Mouse (Mus musculus) midbrain, embryonic 11.5 days (tissue): ENCODE data around the gene Pip5k1a. TPM values are rescaled to one million over a fixed set of nuclear protein-coding genes. Genes with fewer than 3 reads are reported as not detected.

Experiments
- ATAC-seq: fragments of 200-750 bp; cut with Nextera tagmentation; 2 replicates; pipeline ENCODE4 v1.8.0; 2017; ENCODE audit warnings: moderate TSS enrichment, moderate library complexity; ENCODE audit not compliant: low FRiP score
- DNase-seq: peaks from one replicate; pipeline ENCODE4 v3.0.0; 2015; ENCODE audit warnings: low spot score; ENCODE audit errors: missing footprints
- H3K27ac ChIP-seq: fragments of 300-500 bp; sonication (generic); 2 replicates; pipeline ENCODE4 v1.5.1; 2014; ENCODE audit warnings: low read depth, low read length
- H3K27me3 ChIP-seq: fragments of 300-500 bp; sonication (generic); 2 replicates; pipeline ENCODE4 v1.6.1; 2014; ENCODE audit warnings: mild to moderate bottlenecking, low read length, moderate library complexity, mixed read lengths; ENCODE audit not compliant: control insufficient read depth, insufficient read depth
- H3K36me3 ChIP-seq: fragments of 300-500 bp; sonication (generic); 2 replicates; pipeline ENCODE4 v1.6.1; 2014; ENCODE audit warnings: mild to moderate bottlenecking, low read length, moderate library complexity, mixed read lengths; ENCODE audit not compliant: control insufficient read depth, insufficient read depth
- H3K4me1 ChIP-seq: fragments of 300-500 bp; sonication (generic); 2 replicates; pipeline ENCODE4 v1.6.1; 2014; ENCODE audit warnings: low read length; ENCODE audit not compliant: control insufficient read depth, insufficient read depth
- H3K4me2 ChIP-seq: fragments of 300-500 bp; sonication (generic); 2 replicates; pipeline ENCODE4 v1.6.1; 2014; ENCODE audit warnings: mild to moderate bottlenecking, moderate library complexity
- H3K4me3 ChIP-seq: fragments of 300-500 bp; sonication (generic); 2 replicates; pipeline ENCODE4 v1.5.1; 2014; ENCODE audit warnings: low read depth, low read length
- H3K9ac ChIP-seq: fragments of 300-500 bp; sonication (generic); 2 replicates; pipeline ENCODE4 v1.6.1; 2014; ENCODE audit warnings: low read length
- H3K9me3 ChIP-seq: fragments of 300-500 bp; sonication (generic); 2 replicates; pipeline ENCODE4 v1.6.1; 2016; ENCODE audit warnings: low read length; ENCODE audit not compliant: control insufficient read depth
- WGBS: fragments of 180-500 bp; shearing (Covaris S2); extraction: QIAGEN DNeasy Blood & Tissue Kit; methylation state at CpG from one replicate; pipeline ENCODE4 v1.1.7; 2014; 5-methylcytosine and 5-hydroxymethylcytosine counted together
- polyA plus RNA-seq: library from polyadenylated mRNA; unstranded; fragments of >200 nt; fragmentation: Nextera tagmentation; extraction: Ambion mirVana; gene quantifications from 2 replicates; pipeline ENCODE4 v1.2.1, GENCODE M21; 2014

Gene Pip5k1a
- polyA plus RNA-seq, 1 experiment from 2014 or later: 15.1 TPM

DNA sequence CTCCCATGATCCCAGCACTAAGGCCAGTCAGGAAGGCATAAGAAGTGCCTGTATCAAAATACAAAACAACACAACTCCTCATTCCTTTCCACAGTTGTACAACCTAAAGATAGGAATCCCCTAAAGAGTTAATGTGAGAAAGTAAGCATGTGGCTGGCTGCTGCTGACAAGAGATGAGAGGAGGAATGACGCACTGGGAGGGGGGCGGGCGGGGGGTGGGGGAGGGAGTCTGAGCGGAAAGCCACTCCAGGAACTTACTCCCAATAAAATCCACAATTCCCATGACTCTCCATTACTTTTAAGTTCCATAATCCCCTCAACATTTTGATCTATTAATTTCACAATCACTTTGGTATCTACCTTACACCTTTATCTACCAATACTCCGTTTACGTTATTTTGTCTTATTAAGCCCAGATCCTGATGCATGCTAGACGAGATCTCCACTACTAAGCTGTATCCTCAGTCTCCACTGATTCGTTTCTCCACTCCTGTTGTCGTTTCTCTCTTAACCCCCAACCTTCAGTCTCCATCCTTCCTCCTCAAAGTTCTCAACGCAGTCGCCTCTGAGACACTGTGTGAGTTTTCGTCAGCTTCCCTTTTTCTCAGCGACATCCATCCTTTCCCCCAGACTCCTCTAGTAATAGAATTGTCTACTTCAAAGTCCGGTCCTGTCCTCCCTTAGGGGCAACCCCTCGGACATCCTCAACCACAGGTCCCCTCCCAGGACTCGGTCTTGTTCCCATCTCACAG, 968 bp downstream of the Pip5k1a start:
- Histone ChIP-seq H3K9ac (peak overlapping the region; percentile 92), H3K4me3 (peak overlapping the region; percentile 96), H3K27me3 (no peaks in the 10 kb centered on the region), H3K27ac (peak overlapping the region; percentile 71), H3K4me2 (peak overlapping the region; percentile 75), H3K9me3 (no peaks in the 10 kb centered on the region), H3K36me3 (no peaks in the 10 kb centered on the region), H3K4me1 (peaks cover 10% of the 10 kb centered on the region)
- DNase-seq (no peak), ATAC-seq (no peak)
- under 1% methylated on average over 16 of the region's 16 CpGs for WGBS

DNA sequence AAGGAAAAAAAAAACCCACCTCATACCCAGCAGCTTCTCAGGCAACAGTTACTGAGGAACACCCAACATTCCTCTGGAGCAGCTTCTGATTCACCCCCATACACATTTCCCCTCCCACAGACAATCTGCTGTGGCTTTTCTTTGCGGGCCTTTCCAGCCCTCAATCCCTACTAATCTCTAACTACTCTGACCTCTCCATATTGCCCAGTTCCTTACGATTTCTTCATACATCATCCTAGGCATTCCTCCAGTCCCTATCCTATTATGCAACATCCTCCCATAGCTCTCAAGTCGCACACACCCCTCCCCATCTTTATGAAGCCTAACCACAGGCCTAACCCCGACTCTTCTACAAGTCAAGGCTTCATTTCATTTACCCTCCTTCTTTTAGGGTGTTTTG, 1.6 kb downstream of the Pip5k1a start:
- no peak overlapping the region for H3K27ac ChIP-seq

DNA sequence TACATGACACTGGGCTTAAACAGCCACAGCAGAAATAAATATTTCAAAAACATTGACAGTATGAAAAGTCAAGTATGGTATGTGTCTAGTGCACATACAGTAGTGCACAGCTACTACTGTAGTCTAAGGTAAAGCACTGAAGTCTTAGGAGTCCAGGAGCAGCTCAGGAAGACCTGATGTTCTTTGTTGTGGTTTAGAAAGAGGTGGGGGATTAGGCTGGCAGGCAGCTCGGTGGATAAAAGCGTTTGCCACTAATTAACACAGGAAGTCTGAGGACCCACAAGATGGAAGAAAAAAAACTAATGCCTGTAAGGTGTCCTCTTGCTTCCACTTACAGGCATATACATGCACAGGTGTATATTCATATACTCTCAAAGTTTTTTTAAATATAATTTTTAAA, 5.9 kb downstream of the Pip5k1a start:
- Histone ChIP-seq H3K4me3 (no peak overlapping the region), H3K36me3 (no peaks in the 10 kb centered on the region), H3K9me3 (no peaks in the 10 kb centered on the region), H3K27me3 (no peaks in the 10 kb centered on the region), H3K4me2 (no peak overlapping the region), H3K27ac (no peak overlapping the region), H3K4me1 (peaks cover 8% of the 10 kb centered on the region), H3K9ac (no peak overlapping the region)
- 39% methylated on average over 2 of the region's 2 CpGs for WGBS
- DNase-seq (no peak), ATAC-seq (no peak)

More for the DNA sequence above, 1.6 kb downstream of the Pip5k1a start:
- H3K27me3 ChIP-seq: no peaks in the 10 kb centered on the region
- no peak overlapping the region for H3K9ac ChIP-seq
- H3K36me3 ChIP-seq: no peaks in the 10 kb centered on the region
- 78% methylated on average over 4 of the region's 4 CpGs for WGBS
- H3K4me3 ChIP-seq: peak overlapping the region; percentile 96
- no peaks in the 10 kb centered on the region for H3K9me3 ChIP-seq
- H3K4me2 ChIP-seq: peak overlapping the region; percentile 75
- no peak for ATAC-seq
- DNase-seq: no peak
- peaks cover 10% of the 10 kb centered on the region for H3K4me1 ChIP-seq

DNA sequence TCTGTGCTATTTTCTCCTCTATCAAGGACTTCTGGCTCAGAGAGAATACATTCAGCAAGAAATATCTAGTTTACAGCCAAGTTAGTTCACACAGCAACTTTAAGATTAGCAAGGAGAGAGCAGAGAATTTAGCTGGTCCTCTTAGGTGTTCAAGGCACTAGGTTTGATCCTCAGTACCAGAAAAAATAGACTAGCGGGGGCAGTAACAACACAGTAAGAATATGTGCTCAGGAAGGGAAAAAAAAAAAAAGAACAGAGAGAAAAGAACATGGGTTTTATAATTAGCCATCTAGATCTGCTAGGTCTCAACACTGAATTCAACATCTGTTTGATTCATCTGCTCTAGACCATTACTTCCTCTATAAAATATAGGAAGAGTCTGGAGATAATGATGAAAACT, 18.7 kb downstream of the Pip5k1a start:
- Histone ChIP-seq H3K9me3 (no peaks in the 10 kb centered on the region), H3K36me3 (no peaks in the 10 kb centered on the region), H3K27me3 (no peaks in the 10 kb centered on the region), H3K27ac (no peak overlapping the region), H3K4me2 (no peak overlapping the region), H3K4me1 (no peaks in the 10 kb centered on the region), H3K4me3 (no peak overlapping the region), H3K9ac (no peak overlapping the region)
- 97% methylated on average over 1 of the region's 1 CpGs for WGBS
- ATAC-seq: no peak
- no peak for DNase-seq

DNA sequence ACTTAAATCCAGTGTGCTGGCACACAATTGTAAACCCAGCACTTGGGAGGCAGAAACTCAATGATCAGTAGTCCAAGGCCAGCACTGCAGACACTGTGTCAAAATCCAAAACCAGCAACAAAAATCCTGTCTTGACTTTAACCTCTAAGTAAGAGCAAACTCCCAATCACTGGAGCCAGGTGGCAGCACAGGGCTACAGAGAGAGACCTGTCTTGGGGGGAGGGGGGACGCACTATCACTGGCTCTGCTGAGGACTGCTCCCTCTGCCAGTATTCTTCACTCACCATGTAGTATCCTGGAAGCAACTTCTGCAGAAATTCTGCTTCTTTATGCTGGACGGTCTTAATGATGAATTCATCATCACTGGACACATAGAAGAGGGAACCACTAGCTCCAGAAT, 35.1 kb downstream of the Pip5k1a start:
- Histone ChIP-seq H3K27me3 (no peaks in the 10 kb centered on the region), H3K9me3 (no peaks in the 10 kb centered on the region), H3K9ac (no peak overlapping the region), H3K4me3 (no peak overlapping the region), H3K4me2 (no peak overlapping the region), H3K36me3 (peaks cover 26% of the 10 kb centered on the region), H3K4me1 (no peaks in the 10 kb centered on the region), H3K27ac (no peak overlapping the region)
- DNase-seq (no peak), ATAC-seq (no peak)
- WGBS: 88% methylated on average over 2 of the region's 2 CpGs

DNA sequence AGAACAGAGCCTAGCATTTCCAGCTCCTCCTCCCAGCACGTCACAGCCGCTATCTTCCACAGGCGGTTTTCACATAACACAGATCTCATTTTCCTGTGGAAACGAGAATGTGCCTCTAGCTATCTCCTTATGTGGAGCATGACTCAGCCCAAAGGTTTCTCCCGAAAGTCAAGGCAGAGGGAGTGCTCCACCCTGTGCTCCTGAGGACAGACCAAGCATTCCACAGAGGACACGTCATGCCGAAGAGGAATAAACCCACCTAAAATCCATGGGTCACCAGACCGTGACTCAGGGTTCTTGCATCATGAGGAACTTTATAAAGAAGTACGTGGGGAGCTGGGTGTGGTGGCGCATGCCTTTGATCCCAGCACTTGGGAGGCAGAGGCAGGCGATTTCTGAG, 40.2 kb downstream of the Pip5k1a start:
- 92% methylated on average over 11 of the region's 11 CpGs for WGBS
- no peak overlapping the region for H3K4me2 ChIP-seq
- H3K9ac ChIP-seq: no peak overlapping the region
- ATAC-seq (no peak), DNase-seq (peak; percentile 45)
- H3K36me3 ChIP-seq: peaks cover 39% of the 10 kb centered on the region
- H3K4me3 ChIP-seq: no peak overlapping the region
- H3K27ac ChIP-seq: no peak overlapping the region
- H3K4me1 ChIP-seq: no peaks in the 10 kb centered on the region
- H3K27me3 ChIP-seq: no peaks in the 10 kb centered on the region
- H3K9me3 ChIP-seq: no peaks in the 10 kb centered on the region

DNA sequence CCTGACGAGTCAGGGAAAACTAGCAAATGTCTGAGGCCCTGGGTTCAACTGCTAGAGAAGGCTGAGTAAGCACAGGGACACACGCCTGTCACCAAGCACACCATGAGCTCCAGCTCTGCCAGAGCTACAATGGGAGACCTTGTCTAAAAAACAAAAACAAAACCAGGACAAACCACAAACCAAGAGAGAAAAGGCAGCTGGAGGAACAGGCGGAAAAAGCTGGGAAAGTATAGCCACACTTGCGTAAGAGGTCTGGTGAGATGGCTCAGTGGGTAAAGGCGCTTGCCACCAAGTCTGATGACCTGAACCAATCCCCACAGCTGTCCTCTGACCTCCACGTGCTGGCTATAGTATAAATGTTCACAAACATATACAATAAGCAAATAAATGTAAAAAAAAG, 40.6 kb downstream of the Pip5k1a start:
- peaks cover 42% of the 10 kb centered on the region for H3K36me3 ChIP-seq
- 85% methylated on average over 6 of the region's 6 CpGs for WGBS

DNA sequence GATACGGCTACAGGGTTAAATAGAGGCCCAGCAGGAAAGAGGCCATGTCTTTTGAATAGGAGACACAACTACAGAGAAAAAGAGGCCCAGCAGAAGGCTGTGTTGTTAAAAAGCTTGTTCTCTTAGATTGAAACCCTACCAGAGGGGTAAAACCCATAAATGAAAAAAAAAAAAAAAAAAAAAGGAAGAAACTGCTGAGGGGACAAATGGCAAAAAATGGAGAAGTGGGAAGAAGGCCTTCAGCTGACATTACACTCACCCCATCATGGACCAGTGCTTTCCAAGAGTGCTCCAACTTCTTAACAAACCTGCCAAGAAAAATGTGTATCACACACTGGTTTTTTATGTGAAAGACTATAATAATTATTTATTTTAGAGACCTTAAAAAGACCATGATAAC, 41.2 kb downstream of the Pip5k1a start:
- H3K4me2 ChIP-seq: no peak overlapping the region
- 93% methylated on average over 1 of the region's 1 CpGs for WGBS

More for the DNA sequence above, 40.6 kb downstream of the Pip5k1a start:
- Histone ChIP-seq H3K4me3 (no peak overlapping the region), H3K9ac (no peak overlapping the region), H3K4me1 (no peaks in the 10 kb centered on the region), H3K27me3 (no peaks in the 10 kb centered on the region), H3K27ac (no peak overlapping the region), H3K4me2 (no peak overlapping the region), H3K9me3 (no peaks in the 10 kb centered on the region)
- ATAC-seq (no peak), DNase-seq (peak; percentile 59)

DNA sequence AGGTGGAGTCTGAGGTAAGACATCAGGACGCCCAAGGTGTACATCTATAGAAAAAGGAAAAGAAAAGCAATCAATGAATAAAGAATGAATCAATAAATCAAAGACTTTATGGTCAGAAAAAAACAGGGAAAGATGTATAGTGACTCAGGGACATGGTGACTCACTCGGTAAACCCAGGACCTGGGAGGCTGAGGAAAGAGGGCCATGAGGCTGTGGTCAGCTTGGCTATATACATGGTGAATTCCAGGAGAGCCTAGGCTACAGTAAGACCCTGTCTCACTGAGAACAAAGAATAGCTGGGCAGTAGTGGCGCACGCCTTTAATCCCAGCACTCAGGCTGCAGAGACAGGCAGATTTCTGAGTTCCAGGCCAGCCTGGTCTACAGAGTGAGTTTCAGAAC, 43.0 kb downstream of the Pip5k1a start:
- Histone ChIP-seq H3K4me1 (no peaks in the 10 kb centered on the region), H3K4me2 (no peak overlapping the region), H3K9ac (no peak overlapping the region), H3K9me3 (no peaks in the 10 kb centered on the region), H3K4me3 (no peak overlapping the region), H3K27ac (no peak overlapping the region), H3K27me3 (no peaks in the 10 kb centered on the region), H3K36me3 (peaks cover 46% of the 10 kb centered on the region)
- WGBS: 94% methylated on average over 4 of the region's 4 CpGs
- DNase-seq (peak; percentile 47), ATAC-seq (no peak)

More for the DNA sequence above, 41.2 kb downstream of the Pip5k1a start:
- Histone ChIP-seq H3K9me3 (no peaks in the 10 kb centered on the region), H3K4me3 (no peak overlapping the region), H3K36me3 (peaks cover 42% of the 10 kb centered on the region), H3K9ac (no peak overlapping the region), H3K27ac (no peak overlapping the region), H3K27me3 (no peaks in the 10 kb centered on the region), H3K4me1 (no peaks in the 10 kb centered on the region)
- peak; percentile 2 for DNase-seq
- ATAC-seq: no peak
